Mouse (Mus musculus) spleen, adult 2 months (tissue): ENCODE results near the gene Nckap5. TPM values are rescaled to one million over a fixed set of nuclear protein-coding genes. Genes with fewer than 3 reads are reported as not detected.

Experiments
- DNase-seq, 2 experiments: peaks; one replicate each; pipeline versions ENCODE4 v3.0.0 to v3.0.0-alpha.2; 2012 to 2021; ENCODE audit warnings: low spot score in 2 of 2, low read depth in 1 of 2
- H3K27ac ChIP-seq: fragments of 200-500 bp; 2 replicates; pipeline ENCODE4 v1.5.1; 2012; ENCODE audit warnings: low read length, inconsistent platforms; ENCODE audit not compliant: insufficient read depth
- H3K27me3 ChIP-seq: fragments of 200-500 bp; 2 replicates; pipeline ENCODE4 v1.6.1; 2012; ENCODE audit warnings: mild to moderate bottlenecking, moderate library complexity, low read length, inconsistent platforms; ENCODE audit not compliant: control insufficient read depth, insufficient read depth
- H3K36me3 ChIP-seq: fragments of 200-500 bp; 2 replicates; pipeline ENCODE4 v1.6.1; 2012; ENCODE audit warnings: mild to moderate bottlenecking, low read length, inconsistent platforms; ENCODE audit not compliant: control insufficient read depth, insufficient read depth
- H3K4me1 ChIP-seq: fragments of 200-500 bp; 2 replicates; pipeline ENCODE4 v1.6.1; 2011; ENCODE audit warnings: inconsistent platforms; ENCODE audit not compliant: control insufficient read depth, insufficient read depth, insufficient read length
- H3K4me3 ChIP-seq: fragments of 200-500 bp; 2 replicates; pipeline ENCODE4 v1.5.1; 2011; ENCODE audit warnings: mild to moderate bottlenecking, inconsistent platforms; ENCODE audit not compliant: insufficient read depth, insufficient read length; ENCODE audit errors: extremely low read depth
- CTCF ChIP-seq: fragments of 200-500 bp; IDR thresholded peaks from 2 replicates; pipeline ENCODE4 v1.5.1; 2011; ENCODE audit warnings: mild to moderate bottlenecking, inconsistent platforms; ENCODE audit not compliant: insufficient read depth, insufficient read length, insufficient replicate concordance; ENCODE audit errors: extremely low read depth
- POLR2A ChIP-seq: fragments of 200-500 bp; IDR thresholded peaks from 2 replicates; pipeline ENCODE4 v1.6.1; 2011; ENCODE audit warnings: low read depth, low read length, inconsistent platforms
- WGBS: fragments of 180-500 bp; shearing (Covaris S2); methylation state at CpG from one replicate; pipeline ENCODE4 v1.1.7; 2018; 5-methylcytosine and 5-hydroxymethylcytosine counted together
- polyA plus RNA-seq: library from polyadenylated mRNA; depleted of rRNA; stranded (reverse); fragments of >200 nt; gene quantifications from 2 replicates; pipeline ENCODE4 v1.2.3, GENCODE M21; 2012

Nckap5 gene
- polyA plus RNA-seq, 1 experiment: 0.26 TPM

- 95% methylated on average over 8 of the region's 8 CpGs for WGBS
- Histone ChIP-seq H3K36me3 (no peaks in the 10 kb centered on the region), H3K4me3 (no peak overlapping the region), H3K27me3 (no peaks in the 10 kb centered on the region), H3K27ac (no peak overlapping the region), H3K4me1 (no peaks in the 10 kb centered on the region)
- TF ChIP-seq POLR2A (no peak), CTCF (no peak)
- no peak for DNase-seq
Observed at GRCm38 (mm10) chr1:126568520-126569197, 261.9 kb downstream of the Nckap5 start.

GRCm38 (mm10) chr1:126565151-126565725, 265.4 kb downstream of the Nckap5 start:
- 79% methylated on average over 3 of the region's 3 CpGs for WGBS
- no peak for DNase-seq
- Histone ChIP-seq H3K4me1 (no peaks in the 10 kb centered on the region), H3K27ac (no peak overlapping the region), H3K36me3 (no peaks in the 10 kb centered on the region), H3K4me3 (no peak overlapping the region), H3K27me3 (no peaks in the 10 kb centered on the region)
- TF ChIP-seq POLR2A (no peak), CTCF (no peak)

GRCm38 (mm10) chr1:126560931-126561330, 269.7 kb downstream of the Nckap5 start:
- H3K4me3 ChIP-seq: no peak overlapping the region
- no peak for DNase-seq
- no peak for TF ChIP-seq CTCF
- no peak for TF ChIP-seq POLR2A
- no peaks in the 10 kb centered on the region for H3K4me1 ChIP-seq
- no peaks in the 10 kb centered on the region for H3K36me3 ChIP-seq
- no peaks in the 10 kb centered on the region for H3K27me3 ChIP-seq
- no peak overlapping the region for H3K27ac ChIP-seq
- 91% methylated on average over 7 of the region's 7 CpGs for WGBS

GRCm38 (mm10) chr1:126557791-126558294, 272.8 kb downstream of the Nckap5 start:
- H3K4me1 ChIP-seq: no peaks in the 10 kb centered on the region
- H3K27ac ChIP-seq: no peak overlapping the region
- H3K4me3 ChIP-seq: no peak overlapping the region
- 92% methylated on average over 12 of the region's 12 CpGs for WGBS
- H3K27me3 ChIP-seq: no peaks in the 10 kb centered on the region
- DNase-seq: no peak
- TF ChIP-seq POLR2A (no peak), CTCF (no peak)
- H3K36me3 ChIP-seq: no peaks in the 10 kb centered on the region

GRCm38 (mm10) chr1:126547979-126548378, 282.6 kb downstream of the Nckap5 start:
- no peaks in the 10 kb centered on the region for H3K36me3 ChIP-seq
- no peak overlapping the region for H3K4me3 ChIP-seq
- no peaks in the 10 kb centered on the region for H3K4me1 ChIP-seq
- 86% methylated on average over 7 of the region's 7 CpGs for WGBS
- TF ChIP-seq CTCF: no peak
- TF ChIP-seq POLR2A: no peak
- H3K27me3 ChIP-seq: no peaks in the 10 kb centered on the region
- no peak overlapping the region for H3K27ac ChIP-seq
- no peak for DNase-seq

- no peak for DNase-seq
- 79% methylated on average over 4 of the region's 4 CpGs for WGBS
- H3K4me1 ChIP-seq: no peaks in the 10 kb centered on the region
- no peak for TF ChIP-seq POLR2A
- TF ChIP-seq CTCF: no peak
- H3K4me3 ChIP-seq: no peak overlapping the region
- no peaks in the 10 kb centered on the region for H3K27me3 ChIP-seq
- H3K27ac ChIP-seq: no peak overlapping the region
- H3K36me3 ChIP-seq: no peaks in the 10 kb centered on the region
Observed at GRCm38 (mm10) chr1:126544471-126544870, 286.1 kb downstream of the Nckap5 start.

GRCm38 (mm10) chr1:126537223-126537757, 293.3 kb downstream of the Nckap5 start:
- no peak for DNase-seq
- Histone ChIP-seq H3K36me3 (no peaks in the 10 kb centered on the region), H3K27me3 (no peaks in the 10 kb centered on the region), H3K4me1 (no peaks in the 10 kb centered on the region), H3K27ac (no peak overlapping the region), H3K4me3 (no peak overlapping the region)
- TF ChIP-seq CTCF: no peak
- 88% methylated on average over 6 of the region's 6 CpGs for WGBS
